Mouse (Mus musculus): Measurements from ENCODE around the gene Hnrnpf.

- TF ChIP-seq CTCF (IDR thresholded peaks at IDR 0.05; ENCODE audit: insufficient read depth, low read depth, low read length) (no peak), POLR2A (IDR thresholded peaks at IDR 0.05; ENCODE audit: insufficient read depth, low read depth, low read length) (0 out of 2 replicates have a peak, but pooled peaks have one; percentile 48)
Measured at GRCm38 (mm10) chr6:117916737-117917426, 16.8 kb downstream of the Hnrnpf start.

Data from olfactory bulb, adult 2 months (tissue).